Comparison of ENCODE assay signal across 15 mouse cellular contexts in genomic region chr5:110428290-110428689, GRCm38 (mm10).
"Had no signal": no experiment of that assay in that cellular context is flagged by ENCODE, and none has a peak within 500 bp of the region (broad histone marks: within the 10 kb centered on the region; RNA-seq: fewer than 3 reads in every experiment).

No protein-coding gene starts in this region.

- H3K27me3 ChIP-seq: heart, embryonic 13.5 days; heart, embryonic 15.5 days; hindbrain, embryonic 13.5 days; intestine, embryonic 15.5 days; limb, embryonic 12.5 days; liver, embryonic 13.5 days had no signal

- DNase-seq: gastrocnemius, postnatal 14 days; heart, adult 11 months; heart, adult 2 months had no signal

- H3K4me1 ChIP-seq: heart, embryonic 15.5 days; intestine, embryonic 15.5 days; limb, embryonic 10.5 days; limb, embryonic 12.5 days had no signal

- H3K27ac ChIP-seq: heart, adult 2 months; heart, embryonic 13.5 days; heart, embryonic 15.5 days; hindbrain, embryonic 13.5 days; intestine, embryonic 15.5 days; layer of hippocampus, adult 2 months; left cerebral cortex, adult 2 months; limb, embryonic 10.5 days; limb, embryonic 12.5 days; liver, embryonic 13.5 days had no signal

- ATAC-seq: inflammation-experienced regulatory T-cells, adult 6 months had no signal

- H3K4me2 ChIP-seq: heart, embryonic 11.5 days; heart, embryonic 13.5 days; heart, embryonic 15.5 days; hindbrain, embryonic 13.5 days; intestine, embryonic 15.5 days; limb, embryonic 12.5 days; liver, embryonic 11.5 days; liver, embryonic 13.5 days had no signal

- H3K9ac ChIP-seq: heart, embryonic 13.5 days; heart, embryonic 15.5 days; hindbrain, embryonic 13.5 days; intestine, embryonic 15.5 days; limb, embryonic 12.5 days; liver, embryonic 13.5 days had no signal

- H3K9me3 ChIP-seq: heart, embryonic 13.5 days; heart, embryonic 15.5 days; hindbrain, embryonic 13.5 days; intestine, embryonic 15.5 days; limb, embryonic 10.5 days; limb, embryonic 12.5 days; liver, embryonic 13.5 days had no signal

- H3K4me3 ChIP-seq: heart, adult 2 months; heart, embryonic 13.5 days; heart, embryonic 15.5 days; hindbrain, embryonic 13.5 days; intestine, embryonic 15.5 days; layer of hippocampus, adult 2 months; left cerebral cortex, adult 2 months; limb, embryonic 10.5 days; limb, embryonic 12.5 days; liver, embryonic 13.5 days had no signal
